Mouse (Mus musculus) effector memory CD4-positive, alpha-beta T cell, adult 7 months (primary cell): ENCODE measurements around the gene Klra17. TPM values are rescaled to one million over a fixed set of nuclear protein-coding genes. Genes with fewer than 3 reads are reported as not detected.

ENCODE experiments used
- polyA plus RNA-seq: library from polyadenylated mRNA; unstranded; fragments of 100-300 nt; shearing (Covaris generic); gene quantifications from one replicate; pipeline ENCODE4 v1.2.1, GENCODE M21; 2017

Klra17 gene
- polyA plus RNA-seq, result not detected

GRCm38 (mm10) chr6:129876549-129876948 is at the start of gene Klra17:
Gene Klra17 (minus strand): TSS chr6:129876672.

GRCm38 (mm10) chr6:129917476-129917946 is 41.0 kb upstream of the Klra17 start, which contains the start of gene Klra5:
Gene Klra5 (minus strand): TSS chr6:129917650.

GRCm38 (mm10) chr6:129862349-129862748 is 14.1 kb downstream of the Klra17 start, which contains the start of gene Gm17631:
Gene Gm17631 (plus strand): TSS chr6:129862649.

GRCm38 (mm10) chr6:129784170-129784569 is 92.3 kb downstream of the Klra17 start, which contains the start of gene Gm156:
Gene Gm156 (minus strand): TSS chr6:129784270.

Other genes starting within 250 kb of the Klra17 start
- gene Klrc3, start 233.3 kb downstream of the Klra17 start, polyA plus RNA-seq, result not detected
- gene Klrc2, start 216.0 kb downstream of the Klra17 start, polyA plus RNA-seq, result 16.1 TPM
- gene Klrc1, start 197.7 kb downstream of the Klra17 start, polyA plus RNA-seq, result 391 TPM
- not detected for gene Klri1, start 159.5 kb downstream of the Klra17 start, polyA plus RNA-seq
- 1.3 TPM for gene Klri2, start 136.2 kb downstream of the Klra17 start, polyA plus RNA-seq
- not detected for gene Gm156, start 92.4 kb downstream of the Klra17 start, polyA plus RNA-seq
- not detected for gene Gm17631, start 14.0 kb downstream of the Klra17 start, polyA plus RNA-seq
- not detected for gene Klra5, start 41.0 kb upstream of the Klra17 start, polyA plus RNA-seq
- gene Klra6, start 150.3 kb upstream of the Klra17 start, polyA plus RNA-seq, result not detected
- not detected for gene Klra4, start 190.6 kb upstream of the Klra17 start, polyA plus RNA-seq